Mouse (Mus musculus): Measurements from ENCODE around the gene Fgr.

The Fgr gene

DNA sequence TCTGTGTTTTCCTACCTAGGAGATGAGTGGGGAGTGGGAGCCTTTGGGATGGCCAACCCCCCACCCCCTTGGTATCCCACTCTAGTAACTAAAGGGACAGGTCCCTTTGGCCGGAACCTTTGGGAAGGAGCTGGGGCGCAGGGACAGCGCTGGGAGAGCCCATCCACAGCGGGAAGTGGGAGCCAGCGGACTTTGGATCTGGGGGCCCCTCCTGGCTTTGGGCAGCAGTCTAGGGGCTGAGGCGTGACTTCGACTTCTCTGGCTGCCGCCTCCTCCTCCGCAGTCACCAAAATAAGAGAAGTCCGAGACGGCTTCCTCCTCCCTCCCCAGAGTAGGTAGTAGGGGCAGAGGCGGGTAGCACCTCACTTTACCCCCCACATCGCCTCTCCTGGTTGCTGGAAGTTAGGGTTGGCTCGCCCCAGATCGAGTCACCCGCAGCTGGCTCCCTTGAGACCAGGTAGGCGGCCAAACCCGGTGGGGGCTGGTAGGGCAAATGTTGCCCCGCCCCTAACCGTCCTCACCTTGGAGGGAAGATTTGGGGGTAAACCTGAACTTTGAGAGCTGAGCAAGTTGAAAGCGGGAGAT, at the start of gene Fgr:
Gene Fgr, plus strand, starts transcription at position 282 of the 585 bp plus-strand sequence.
- in situ Hi-C loops (cut with MboI, MseI) = no loop called here

DNA sequence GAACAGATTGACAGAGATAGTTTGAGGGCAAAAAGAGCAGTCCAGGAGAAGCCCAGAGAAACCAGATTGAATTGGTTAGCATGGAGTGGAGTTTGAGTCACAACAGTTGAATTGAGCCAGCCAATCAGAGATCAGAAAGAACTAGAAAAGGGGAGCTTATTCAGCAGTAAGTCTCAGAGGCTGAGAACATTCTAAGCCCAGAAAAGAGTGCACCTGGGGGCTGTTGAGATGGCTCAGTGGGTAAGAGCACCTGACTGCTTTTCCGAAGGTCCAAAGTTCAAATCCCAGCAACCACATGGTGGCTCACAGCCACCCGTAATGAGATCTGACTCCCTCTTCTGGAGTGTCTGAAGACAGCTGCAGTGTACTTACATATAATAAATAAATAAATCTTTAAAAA, 47.4 kb upstream of the Fgr start:
- in situ Hi-C loops (cut with MboI, MseI) = loop anchor here (5.0 kb wide), 2 partner anchors 44 to 84 kb away; partner anchors contain the start of genes Ppp1r8 and Stx12

DNA sequence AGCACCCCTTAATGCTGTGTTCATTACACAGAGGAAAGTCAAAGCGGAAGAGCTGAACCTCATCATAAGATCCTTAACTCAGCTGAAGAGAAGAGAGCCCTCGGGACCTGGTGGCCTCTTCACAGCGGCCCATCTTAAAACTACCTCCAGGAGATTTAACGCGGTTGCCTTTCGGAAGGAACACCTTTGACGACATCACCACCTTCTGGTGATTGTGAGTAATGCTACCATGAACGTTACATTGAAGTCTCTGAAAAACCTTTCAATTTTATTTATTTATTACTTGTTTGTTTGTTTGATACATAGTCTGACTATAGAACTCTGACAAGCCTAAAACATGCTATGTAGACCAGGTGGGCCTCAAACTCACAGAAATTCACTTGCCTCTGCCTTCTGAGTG, 43.1 kb upstream of the Fgr start:
- in situ Hi-C loops (cut with MboI, MseI) = no loop called here

DNA sequence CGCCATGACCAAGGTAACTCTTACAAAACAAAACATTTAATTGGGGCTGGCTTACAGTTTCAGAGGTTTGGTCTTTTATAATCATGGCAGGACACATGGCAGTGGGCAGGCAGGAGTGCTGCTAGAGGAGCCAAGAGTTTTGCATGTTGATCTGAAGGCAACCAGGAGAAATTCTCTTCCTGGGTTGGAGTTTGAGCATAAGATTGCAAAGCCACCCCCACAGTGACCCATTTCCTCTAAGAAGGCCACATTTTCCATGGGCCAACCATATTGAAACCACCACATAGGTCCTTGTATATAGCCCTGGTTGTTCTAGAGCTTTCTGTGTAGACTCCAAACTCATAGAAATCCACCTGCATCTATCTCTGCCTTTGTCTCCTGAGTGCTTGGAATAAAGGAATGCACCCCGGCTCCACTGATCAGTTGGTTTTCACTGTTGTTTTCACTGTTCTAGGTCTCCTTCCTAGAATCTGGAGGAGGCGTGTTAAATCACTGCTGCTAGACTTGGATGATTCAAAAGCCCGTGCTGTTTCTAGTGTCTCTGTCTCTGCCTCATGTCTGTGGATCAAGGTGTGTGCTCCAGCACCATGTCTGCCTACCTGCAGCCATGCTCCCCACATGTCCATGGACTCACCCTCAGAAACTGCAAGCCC, 41.0 kb upstream of the Fgr start:
- in situ Hi-C loops (cut with MboI, MseI) = no loop called here

DNA sequence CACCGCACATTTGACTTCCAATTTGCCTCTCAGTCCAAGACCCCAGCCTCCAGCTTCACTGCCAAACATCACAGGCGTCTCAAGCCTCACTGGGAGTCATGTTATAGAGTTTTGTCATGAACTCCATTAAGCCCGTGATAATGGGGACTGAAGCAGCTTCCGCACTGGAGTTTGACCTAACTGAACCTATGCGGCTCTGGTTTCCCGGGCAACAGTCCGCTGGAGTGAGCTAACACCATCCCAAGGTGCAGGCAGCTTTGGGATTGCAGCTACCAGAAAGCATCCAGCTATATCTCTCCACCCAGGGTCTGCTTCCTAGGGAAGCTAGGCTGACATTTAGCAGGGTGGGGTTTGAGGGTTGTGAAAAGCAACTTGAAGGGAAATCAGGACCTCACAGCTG, 39.3 kb upstream of the Fgr start:
- in situ Hi-C loops (cut with MboI, MseI) = no loop called here

DNA sequence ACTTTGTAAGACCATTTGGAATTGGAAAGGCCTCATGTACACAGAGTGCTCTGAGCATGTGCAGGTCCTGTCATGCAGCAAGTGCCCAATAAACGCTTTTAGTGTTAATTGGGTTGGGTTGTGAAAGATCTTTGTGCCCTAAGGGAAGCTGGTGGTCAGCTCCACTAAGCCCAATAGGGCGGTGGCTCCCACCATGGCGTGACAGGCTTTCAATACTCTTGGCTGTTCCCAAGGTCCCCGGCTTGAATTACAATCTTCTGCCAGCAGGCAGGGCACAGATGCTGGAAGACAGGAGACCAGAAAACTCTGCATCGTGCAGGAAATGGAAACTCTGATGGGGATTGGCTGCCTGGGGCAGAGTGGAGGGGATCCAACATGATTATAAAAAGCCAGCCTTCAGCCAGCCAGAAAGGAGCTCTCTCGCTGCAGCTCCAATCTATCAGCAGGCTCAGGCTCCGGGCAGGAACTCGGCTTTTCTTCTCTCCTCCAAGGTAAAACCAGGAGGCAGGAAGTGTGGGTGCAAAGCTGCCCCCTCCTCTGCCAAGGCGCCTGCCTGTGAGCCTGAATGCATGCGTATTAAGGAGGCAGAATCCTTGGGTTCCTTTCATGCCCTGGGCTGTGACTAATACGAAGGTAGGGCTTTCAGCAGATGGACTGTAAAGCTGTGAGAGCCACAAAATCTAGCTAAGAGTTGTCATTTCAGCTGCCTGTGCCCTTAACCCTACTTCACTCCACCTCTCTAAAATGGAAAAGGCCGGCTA, 35.5 kb upstream of the Fgr start:
- in situ Hi-C loops (cut with MboI, MseI) = no loop called here

DNA sequence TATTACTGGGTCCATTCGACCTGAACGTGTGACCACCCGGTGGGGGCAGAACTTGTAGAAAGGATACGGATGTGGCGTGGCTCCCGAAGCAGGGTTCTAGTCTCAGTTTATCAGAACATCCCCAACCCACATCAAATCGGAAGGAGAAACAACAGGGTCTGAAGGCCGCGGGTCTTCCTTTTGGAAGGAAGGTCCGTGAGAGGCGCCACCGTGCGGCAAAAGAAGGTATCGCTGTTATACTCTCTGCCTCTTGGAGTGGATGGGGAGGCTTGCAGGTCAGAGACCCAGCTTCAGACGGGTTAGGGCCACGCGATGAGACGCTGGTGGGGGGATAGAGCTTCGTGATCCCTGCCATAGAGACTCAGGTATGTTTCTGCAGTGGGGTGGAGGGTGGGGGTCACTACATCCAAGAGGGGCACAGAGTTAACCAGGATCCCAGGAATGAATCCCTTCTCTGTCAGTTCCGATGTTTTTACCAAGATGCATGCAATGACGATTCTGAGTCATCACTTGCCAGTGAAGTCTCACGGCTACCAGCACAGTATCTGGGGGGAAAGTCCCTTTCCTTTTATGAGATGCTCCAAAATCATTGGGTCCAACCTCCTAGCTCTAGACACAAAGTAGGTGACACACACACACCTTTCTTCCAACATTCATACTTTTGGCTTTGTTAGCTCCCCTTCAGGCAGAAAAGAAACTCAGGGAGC, 34.3 kb upstream of the Fgr start:
- in situ Hi-C loops (cut with MboI, MseI) = no loop called here

DNA sequence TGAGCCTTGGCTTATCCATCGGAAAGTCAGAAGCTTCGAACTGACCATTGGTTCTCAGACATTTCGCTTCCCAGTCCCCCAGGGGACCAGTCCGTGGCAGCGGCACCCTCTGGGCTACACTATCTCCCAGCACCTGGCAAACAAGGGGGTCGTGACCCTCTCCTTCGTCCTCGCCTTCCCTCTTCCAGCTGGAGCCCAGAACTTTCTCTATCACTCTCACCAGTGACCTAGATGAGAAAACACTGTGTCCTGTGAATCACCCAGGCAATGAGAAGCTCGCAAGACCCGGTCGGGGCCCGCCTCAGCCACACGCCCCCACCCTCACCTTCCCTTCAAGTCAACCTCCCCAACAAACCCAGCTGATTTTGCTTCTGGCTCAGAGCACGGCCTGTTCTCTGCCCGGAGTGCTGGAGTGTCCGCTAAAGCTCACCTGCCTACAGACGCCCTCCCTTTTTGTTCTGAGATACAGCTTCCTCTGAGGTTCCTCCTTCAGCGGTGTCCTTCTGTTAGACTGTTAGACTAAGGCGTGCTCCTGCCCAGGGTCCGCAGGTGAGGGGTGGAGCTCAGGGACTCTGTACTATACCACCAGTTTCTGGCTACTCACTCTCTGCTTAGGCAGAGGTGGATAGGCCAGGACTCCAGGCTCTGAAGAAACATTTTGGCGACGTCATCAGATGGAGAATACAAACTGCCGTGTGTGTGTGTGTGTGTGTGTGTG, 32.7 kb upstream of the Fgr start:
- in situ Hi-C loops (cut with MboI, MseI) = no loop called here

DNA sequence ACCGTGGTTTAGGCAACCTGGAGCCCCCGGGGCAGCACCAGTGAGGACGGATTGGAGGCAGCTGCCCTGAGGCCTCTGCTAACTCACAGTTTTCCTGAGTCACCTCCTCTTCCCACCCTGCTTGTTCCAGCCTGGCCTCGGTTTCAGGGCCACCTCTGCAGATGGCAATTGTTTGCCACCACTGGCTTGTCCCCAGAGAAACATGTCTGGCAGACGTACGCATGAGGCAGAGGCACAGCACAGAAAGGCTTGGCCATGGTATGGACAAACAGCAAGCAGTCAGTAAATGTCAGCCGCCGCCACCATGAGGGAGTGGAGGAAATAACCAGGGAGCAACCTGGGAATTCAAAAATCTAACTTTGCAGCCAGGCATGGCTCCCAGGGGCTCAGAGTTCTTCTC, 30.8 kb upstream of the Fgr start:
- in situ Hi-C loops (cut with MboI, MseI) = no loop called here

DNA sequence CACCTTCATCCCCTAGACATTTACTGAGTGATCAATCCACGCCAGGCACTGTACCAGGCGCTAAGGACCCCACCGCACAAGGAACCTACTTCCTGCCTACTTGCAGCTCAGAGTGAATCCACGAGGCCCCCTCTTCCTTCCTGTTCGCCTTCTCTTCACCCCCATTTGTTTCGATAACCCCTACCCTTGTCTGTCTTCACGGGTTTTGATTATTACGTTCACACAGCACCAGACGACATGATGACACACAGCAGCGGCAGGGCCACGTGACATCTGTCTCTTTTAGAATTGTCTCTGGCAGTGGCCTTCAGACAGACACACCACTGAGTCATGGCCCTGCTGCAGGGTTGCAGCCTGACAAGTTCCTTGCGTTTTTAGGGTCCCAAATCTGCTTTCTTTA, 29.8 kb upstream of the Fgr start:
- in situ Hi-C loops (cut with MboI, MseI) = no loop called here

DNA sequence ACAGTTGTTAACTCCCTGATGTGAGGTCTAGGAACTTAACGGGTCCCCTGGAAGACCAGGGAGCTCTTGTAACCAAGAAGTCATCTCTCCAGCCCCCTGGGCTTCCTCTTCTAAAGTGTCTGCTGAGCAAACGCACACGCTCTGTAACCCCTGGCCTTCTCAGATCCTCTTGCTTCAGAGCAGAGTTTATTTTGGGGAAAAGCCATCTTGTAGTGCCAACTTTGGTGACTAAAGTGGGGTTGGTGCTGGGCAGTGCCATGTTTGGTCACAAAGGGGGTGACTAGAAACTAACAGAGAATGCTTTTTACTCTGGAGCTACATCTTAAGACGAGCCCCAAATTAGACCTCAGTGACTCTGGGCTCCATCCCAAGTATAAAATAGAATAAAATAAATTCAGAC, 29.1 kb upstream of the Fgr start:
- in situ Hi-C loops (cut with MboI, MseI) = no loop called here

DNA sequence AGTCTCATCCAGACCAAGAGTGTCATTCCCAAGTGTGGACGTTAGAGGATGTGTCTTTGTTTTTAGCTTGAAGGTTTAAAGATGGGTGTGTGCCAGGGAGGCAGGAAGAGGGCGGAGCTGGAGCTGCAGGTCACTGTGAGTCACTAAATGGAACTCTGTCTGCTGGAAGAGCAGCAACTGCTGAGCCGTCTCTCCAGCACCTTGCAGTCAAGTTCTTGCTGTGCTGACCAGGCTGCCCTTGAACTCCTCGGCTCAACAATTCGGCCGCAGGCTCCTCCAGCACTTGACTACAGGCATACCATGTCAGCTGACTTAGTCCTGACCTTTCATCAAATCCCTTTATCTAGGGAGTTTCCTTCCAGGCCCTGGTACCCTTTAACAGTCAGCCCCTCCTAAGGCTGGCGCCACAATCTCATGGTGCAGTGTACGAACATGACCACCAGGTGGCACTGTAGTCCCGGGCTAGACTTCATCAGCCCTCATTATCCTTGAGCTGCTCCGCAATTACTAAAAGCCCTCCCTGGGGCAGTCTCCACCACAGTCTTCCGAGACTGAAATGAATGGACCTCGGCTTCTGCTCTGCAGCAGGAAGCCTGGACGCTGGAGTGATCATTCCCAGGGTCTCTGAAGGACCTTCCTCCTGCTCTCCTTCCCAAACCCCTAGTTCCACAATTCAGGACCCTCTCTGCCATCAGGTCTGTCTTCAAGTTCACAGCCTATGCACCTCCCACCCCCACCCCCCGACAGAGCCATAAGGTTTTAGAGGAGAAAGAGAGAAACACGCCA, 28.4 kb upstream of the Fgr start:
- in situ Hi-C loops (cut with MboI, MseI) = no loop called here

DNA sequence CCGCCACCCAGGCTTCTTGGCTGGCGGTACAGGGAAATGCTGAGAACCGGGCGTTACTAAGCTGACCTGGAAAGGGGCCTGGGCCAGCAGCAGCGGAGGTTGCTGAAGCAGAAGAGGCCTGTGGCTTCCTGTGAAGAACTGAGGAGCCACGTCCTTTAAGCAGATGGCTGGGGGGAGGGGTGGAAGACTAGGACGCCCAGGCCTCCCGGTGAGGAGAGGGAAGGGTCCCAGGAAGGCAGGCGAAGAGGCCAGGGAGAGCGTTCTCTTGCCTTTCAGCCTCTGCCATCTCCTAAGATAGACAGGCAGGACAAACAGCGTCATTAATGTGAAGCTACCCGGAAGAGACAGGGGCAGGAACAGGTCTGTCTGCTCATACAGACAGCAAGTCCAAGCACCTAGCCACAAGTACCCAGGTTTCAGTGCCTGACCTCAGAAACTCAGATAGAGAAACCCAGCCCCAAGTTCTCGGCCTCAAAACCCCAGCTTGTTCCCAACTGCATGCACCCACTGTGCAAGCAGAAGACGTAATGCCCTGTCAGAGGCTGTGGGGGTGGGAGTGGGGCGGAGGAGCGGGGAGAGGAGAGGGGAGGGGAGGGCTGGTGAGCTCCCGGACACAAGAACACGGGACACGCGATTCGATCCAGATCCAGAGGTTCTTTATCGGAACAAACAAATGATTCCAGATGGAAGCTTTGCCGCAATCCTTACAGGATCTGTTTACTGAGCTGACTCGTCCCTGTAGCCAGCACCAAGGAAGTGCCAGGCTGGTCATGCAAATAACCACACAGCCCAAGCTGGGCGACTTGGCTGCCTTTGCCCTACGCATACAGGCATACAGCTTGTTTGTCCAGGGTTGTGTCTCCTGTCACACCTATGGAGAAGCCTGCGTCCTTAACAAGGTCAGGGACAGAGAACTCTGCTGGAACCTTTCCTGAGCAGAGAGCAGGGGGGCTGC, 27.6 kb upstream of the Fgr start:
- in situ Hi-C loops (cut with MboI, MseI) = no loop called here

DNA sequence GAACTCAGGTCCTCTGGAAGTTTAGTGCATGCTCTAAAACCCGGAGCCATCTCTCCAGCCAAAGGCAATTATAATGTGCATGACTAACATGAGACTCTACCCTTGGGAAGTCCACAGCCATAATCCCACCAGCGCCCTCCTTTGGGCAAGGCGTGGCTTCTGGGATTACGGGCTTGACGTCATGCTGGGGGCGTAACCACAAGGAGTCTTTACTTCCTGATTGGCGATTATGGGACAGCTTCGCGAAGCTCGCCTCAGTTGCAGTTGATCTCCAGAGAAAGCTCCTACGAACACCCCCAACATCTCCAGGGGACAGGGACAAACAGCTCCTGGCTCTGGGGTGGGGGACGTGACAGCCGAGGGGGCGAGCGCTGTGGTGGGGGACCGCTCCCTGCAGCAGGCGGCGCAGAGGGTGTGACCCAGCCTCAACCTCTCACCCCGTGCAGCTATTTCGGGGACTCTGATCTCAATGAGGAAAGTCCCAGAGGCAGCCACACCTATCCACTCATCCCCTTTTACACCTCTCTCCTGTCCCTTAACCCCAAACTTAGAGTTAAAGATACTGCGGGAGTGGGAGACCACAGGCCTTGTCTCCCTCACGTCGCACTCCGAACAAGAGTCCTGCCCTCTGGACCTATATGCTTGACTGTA, 23.9 kb upstream of the Fgr start:
- in situ Hi-C loops (cut with MboI, MseI) = no loop called here

DNA sequence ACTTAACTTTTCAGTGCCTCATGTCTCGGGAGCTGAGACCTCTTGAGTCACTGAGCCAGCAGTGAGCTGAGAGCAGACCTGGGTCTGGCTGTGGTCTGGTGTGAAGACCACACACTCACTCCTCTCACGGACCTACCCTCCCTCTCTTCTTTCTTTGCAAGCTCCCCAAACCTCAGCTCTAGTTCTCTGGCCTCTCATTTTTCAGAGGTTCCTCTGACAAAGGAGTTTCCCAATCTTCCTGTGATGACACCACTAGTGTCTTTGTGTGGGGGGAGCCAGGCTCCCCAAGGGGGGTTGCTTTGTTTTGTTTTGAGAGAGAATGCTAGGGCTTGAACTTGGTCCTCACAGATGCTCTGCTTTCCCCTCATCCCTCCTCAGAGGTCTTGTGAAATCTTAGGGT, 22.9 kb upstream of the Fgr start:
- in situ Hi-C loops (cut with MboI, MseI) = no loop called here

DNA sequence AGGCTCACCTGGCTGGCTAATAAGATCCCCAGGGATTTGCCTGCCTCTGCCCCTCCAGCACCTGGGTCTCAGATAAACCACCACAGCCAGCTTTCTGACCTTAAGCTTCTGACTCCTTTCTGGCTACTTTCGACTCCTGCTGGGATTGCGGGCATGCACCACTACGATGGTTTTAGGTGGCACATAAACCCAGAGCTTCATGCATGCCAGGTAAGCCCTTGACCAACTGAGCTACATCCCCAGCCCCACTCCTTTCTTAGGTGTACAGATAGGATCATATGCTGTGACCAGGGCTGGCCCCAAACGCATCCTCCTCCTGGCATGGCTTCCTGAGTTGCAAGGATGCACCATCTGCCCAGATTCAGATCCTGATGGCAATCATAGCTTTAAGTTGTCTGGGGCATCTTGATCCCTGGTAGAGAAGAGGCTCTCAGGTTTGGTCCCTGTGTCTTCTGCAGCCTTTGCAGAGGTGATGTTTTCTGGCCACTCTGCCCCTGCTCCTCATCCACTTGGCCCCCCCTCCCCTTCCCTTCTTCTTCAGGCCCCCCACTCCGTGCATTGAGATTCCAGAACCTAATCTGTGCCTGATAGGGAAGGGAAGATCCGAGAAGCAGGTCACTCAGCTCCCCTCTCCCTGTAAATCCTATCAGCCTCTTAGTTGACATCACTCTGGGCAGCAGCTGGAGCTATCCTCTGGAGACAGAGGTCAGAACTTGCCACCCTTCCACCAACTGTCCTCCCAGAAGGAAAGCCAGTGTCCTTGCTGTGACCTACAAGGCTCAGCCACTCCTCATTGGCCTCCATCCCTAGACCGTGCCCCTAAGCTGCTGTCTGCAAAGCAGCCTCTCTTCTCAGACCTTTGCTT, 19.1 kb upstream of the Fgr start:
- in situ Hi-C loops (cut with MboI, MseI) = loop anchor here (5.0 kb wide), 1 partner anchor 38 kb away; no protein-coding TSS in a partner anchor

DNA sequence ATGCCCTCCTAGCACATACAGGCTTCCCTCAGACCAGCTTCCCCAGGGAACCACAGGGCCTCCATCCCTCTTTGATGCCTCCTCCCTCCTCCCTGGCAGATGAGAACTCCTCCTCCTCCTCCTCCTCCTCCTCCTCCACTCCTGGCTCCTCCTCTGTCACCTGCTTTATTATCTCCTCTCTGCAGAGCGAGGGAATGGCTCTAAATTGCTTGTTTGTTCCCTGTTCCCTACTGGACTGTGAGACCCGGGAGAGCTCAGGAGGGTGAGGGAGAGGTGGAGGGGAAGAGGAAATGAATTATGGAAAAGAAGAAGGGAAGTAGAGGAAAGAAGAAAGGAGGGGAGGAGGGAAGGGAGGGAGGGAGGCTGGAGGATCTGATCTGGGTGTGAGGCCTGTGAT, 18.5 kb upstream of the Fgr start:
- in situ Hi-C loops (cut with MboI, MseI) = loop anchor here (5.0 kb wide), 1 partner anchor 37 kb away; no protein-coding TSS in a partner anchor

Measured in regulatory T cell (primary cell).